Mouse (Mus musculus): ENCODE measurements around the gene Bmpr1b. TPM values are rescaled to one million over a fixed set of nuclear protein-coding genes. Genes with fewer than 3 reads are reported as not detected.

Bmpr1b gene
- polyA plus RNA-seq, 1 experiment: 0.34 TPM

GRCm38 (mm10) chr3:141896870-141897554 is 272.2 kb downstream of the Bmpr1b start:
- no peaks in the 10 kb centered on the region for H3K36me3 ChIP-seq (ENCODE audit: control insufficient read depth, insufficient read depth)

DNA sequence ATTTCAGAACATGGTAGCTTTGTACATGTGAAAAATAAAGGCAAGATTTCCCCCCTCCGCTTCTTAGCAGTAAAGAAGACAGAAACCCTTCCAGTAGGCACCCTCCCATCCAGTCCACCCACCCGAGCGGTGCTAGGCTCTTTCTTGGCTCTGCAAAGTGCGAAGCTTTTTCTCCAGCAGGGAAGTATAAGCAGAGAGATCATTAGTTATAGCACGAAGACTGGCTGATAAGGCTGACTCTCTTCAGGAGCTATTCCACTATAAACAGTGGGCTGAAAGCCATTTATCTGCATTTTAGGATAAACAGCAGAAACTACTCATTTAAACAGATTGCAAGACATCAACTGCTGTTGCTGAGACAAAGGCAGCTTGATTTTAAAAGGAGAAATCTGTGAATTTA is 274.1 kb downstream of the Bmpr1b start:
- TF ChIP-seq CTCF (IDR thresholded peaks at IDR 0.05; ENCODE audit: control insufficient read depth, insufficient read depth, insufficient read length): no peak
- TF ChIP-seq USF1 (IDR thresholded peaks at IDR 0.05; ENCODE audit: low read depth): no peak
- no peak for TF ChIP-seq MYOG (IDR thresholded peaks at IDR 0.05; ENCODE audit: control insufficient read depth, extremely low read depth, insufficient read length)
- TF ChIP-seq MAX (IDR thresholded peaks at IDR 0.05): no peak
- Histone ChIP-seq H3K4me3 (ENCODE audit: insufficient read depth, poor library complexity, severe bottlenecking) (no peak overlapping the region), H3ac (ENCODE audit: control insufficient read depth, insufficient read length, low read depth) (no peak overlapping the region), H3K36me3 (ENCODE audit: control insufficient read depth, insufficient read depth) (no peaks in the 10 kb centered on the region), H3K79me3 (ENCODE audit: low read depth) (no peaks in the 10 kb centered on the region), H3K27me3 (ENCODE audit: control insufficient read depth, insufficient read depth, insufficient read length) (no peaks in the 10 kb centered on the region), H3K79me2 (ENCODE audit: control insufficient read depth, insufficient read depth) (no peaks in the 10 kb centered on the region)

More at GRCm38 (mm10) chr3:141896870-141897554, 272.2 kb downstream of the Bmpr1b start:
- Histone ChIP-seq H3K4me3 (ENCODE audit: insufficient read depth, poor library complexity, severe bottlenecking) (no peak overlapping the region), H3ac (ENCODE audit: control insufficient read depth, insufficient read length, low read depth) (no peak overlapping the region), H3K79me2 (ENCODE audit: control insufficient read depth, insufficient read depth) (no peaks in the 10 kb centered on the region), H3K79me3 (ENCODE audit: low read depth) (no peaks in the 10 kb centered on the region), H3K27me3 (ENCODE audit: control insufficient read depth, insufficient read depth, insufficient read length) (no peaks in the 10 kb centered on the region)
- no peak for TF ChIP-seq FOSL1 (IDR thresholded peaks at IDR 0.05; ENCODE audit: insufficient read depth, low read length, poor library complexity, severe bottlenecking)
- TF ChIP-seq MYOG (IDR thresholded peaks at IDR 0.05; ENCODE audit: control insufficient read depth, extremely low read depth, insufficient read length): no peak
- no peak for TF ChIP-seq MYOD1 (IDR thresholded peaks at IDR 0.05; ENCODE audit: control insufficient read depth, insufficient read length, low read depth)
- no peak for TF ChIP-seq CEBPB (IDR thresholded peaks at IDR 0.05; ENCODE audit: low read depth)
- no peak for TF ChIP-seq MAX (IDR thresholded peaks at IDR 0.05)
- no peak for TF ChIP-seq USF1 (IDR thresholded peaks at IDR 0.05; ENCODE audit: low read depth)
- no peak for TF ChIP-seq CTCF (IDR thresholded peaks at IDR 0.05; ENCODE audit: control insufficient read depth, insufficient read depth, insufficient read length)

DNA sequence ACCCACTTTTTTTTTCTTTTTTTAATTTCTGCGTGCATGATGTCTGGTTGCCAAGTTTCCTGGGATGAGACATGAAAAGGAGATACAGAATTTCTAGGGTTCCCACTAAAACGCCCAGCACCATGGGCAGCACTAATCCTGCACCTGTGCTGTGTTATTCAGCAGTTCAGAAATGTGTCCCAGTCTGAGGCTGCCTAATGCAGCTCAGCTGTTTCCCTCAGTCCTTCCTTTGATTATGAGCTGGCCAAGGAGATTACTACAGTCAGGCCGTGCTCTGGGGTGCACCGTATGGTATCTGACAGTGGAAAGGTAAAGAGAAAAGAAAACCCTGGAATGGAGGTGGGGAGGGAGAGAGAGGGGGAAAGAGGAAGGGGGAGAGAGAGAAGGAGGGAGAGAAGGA is 278.6 kb downstream of the Bmpr1b start:
- Histone ChIP-seq H3K79me3 (ENCODE audit: low read depth) (no peaks in the 10 kb centered on the region), H3K4me3 (ENCODE audit: insufficient read depth, poor library complexity, severe bottlenecking) (no peak overlapping the region), H3K27me3 (ENCODE audit: control insufficient read depth, insufficient read depth, insufficient read length) (no peaks in the 10 kb centered on the region), H3ac (ENCODE audit: control insufficient read depth, insufficient read length, low read depth) (no peak overlapping the region), H3K79me2 (ENCODE audit: control insufficient read depth, insufficient read depth) (no peaks in the 10 kb centered on the region), H3K36me3 (ENCODE audit: control insufficient read depth, insufficient read depth) (no peaks in the 10 kb centered on the region)
- no peak for TF ChIP-seq FOSL1 (IDR thresholded peaks at IDR 0.05; ENCODE audit: insufficient read depth, low read length, poor library complexity, severe bottlenecking)
- TF ChIP-seq MYOD1 (IDR thresholded peaks at IDR 0.05; ENCODE audit: control insufficient read depth, insufficient read length, low read depth): no peak
- TF ChIP-seq MAX (IDR thresholded peaks at IDR 0.05): no peak
- TF ChIP-seq CEBPB (IDR thresholded peaks at IDR 0.05; ENCODE audit: low read depth): no peak
- no peak for TF ChIP-seq MYOG (IDR thresholded peaks at IDR 0.05; ENCODE audit: control insufficient read depth, extremely low read depth, insufficient read length)
- no peak for TF ChIP-seq USF1 (IDR thresholded peaks at IDR 0.05; ENCODE audit: low read depth)
- no peak for TF ChIP-seq CTCF (IDR thresholded peaks at IDR 0.05; ENCODE audit: control insufficient read depth, insufficient read depth, insufficient read length)

DNA sequence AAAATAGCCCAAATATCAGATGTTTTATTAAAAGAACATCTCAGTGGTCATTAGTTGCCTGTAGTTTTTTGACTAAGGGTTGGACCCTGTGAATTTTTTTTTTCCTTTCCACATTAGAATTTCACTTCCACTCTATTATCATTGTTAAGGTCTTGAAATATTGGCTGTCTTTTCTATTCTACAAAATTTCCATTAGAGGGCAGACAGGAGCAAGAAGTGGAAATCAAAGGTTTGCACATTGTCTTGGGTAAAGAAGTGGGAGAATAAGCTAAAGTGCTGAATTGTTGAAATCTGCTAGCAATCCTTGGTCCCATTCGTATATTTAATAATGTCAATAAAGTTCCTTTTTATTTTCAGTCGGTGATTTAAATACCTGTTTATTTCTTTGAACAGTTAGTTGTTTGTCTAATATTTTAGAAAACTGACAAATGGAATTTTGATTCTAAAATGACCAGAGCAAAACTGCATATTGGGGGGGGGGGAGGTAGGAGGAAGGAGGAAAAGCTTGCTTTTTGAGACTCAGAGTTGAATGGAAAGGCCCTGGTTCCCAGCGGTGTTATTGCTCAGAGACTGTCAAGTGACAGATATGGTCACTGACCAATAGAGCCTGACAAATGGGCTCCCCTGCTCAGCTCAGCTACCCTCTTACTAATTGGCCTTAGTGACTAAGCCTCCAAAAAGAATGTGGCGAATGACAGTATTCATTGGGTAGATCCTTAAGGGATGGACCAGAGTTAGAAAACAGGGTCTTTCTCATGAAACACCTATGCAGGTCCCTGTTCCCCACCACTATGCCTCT is 281.6 kb downstream of the Bmpr1b start:
- Histone ChIP-seq H3K36me3 (ENCODE audit: control insufficient read depth, insufficient read depth) (no peaks in the 10 kb centered on the region), H3K79me3 (ENCODE audit: low read depth) (no peaks in the 10 kb centered on the region), H3K79me2 (ENCODE audit: control insufficient read depth, insufficient read depth) (no peaks in the 10 kb centered on the region), H3K4me3 (ENCODE audit: insufficient read depth, poor library complexity, severe bottlenecking) (no peak overlapping the region), H3K27me3 (ENCODE audit: control insufficient read depth, insufficient read depth, insufficient read length) (no peaks in the 10 kb centered on the region), H3ac (ENCODE audit: control insufficient read depth, insufficient read length, low read depth) (no peak overlapping the region)
- TF ChIP-seq CEBPB (IDR thresholded peaks at IDR 0.05; ENCODE audit: low read depth): no peak
- TF ChIP-seq CTCF (IDR thresholded peaks at IDR 0.05; ENCODE audit: control insufficient read depth, insufficient read depth, insufficient read length): no peak
- no peak for TF ChIP-seq MYOD1 (IDR thresholded peaks at IDR 0.05; ENCODE audit: control insufficient read depth, insufficient read length, low read depth)
- TF ChIP-seq FOSL1 (IDR thresholded peaks at IDR 0.05; ENCODE audit: insufficient read depth, low read length, poor library complexity, severe bottlenecking): no peak
- no peak for TF ChIP-seq MYOG (IDR thresholded peaks at IDR 0.05; ENCODE audit: control insufficient read depth, extremely low read depth, insufficient read length)
- no peak for TF ChIP-seq USF1 (IDR thresholded peaks at IDR 0.05; ENCODE audit: low read depth)
- no peak for TF ChIP-seq MAX (IDR thresholded peaks at IDR 0.05)

- Histone ChIP-seq H3K79me2 (ENCODE audit: control insufficient read depth, insufficient read depth) (no peaks in the 10 kb centered on the region), H3K36me3 (ENCODE audit: control insufficient read depth, insufficient read depth) (no peaks in the 10 kb centered on the region), H3K4me3 (ENCODE audit: insufficient read depth, poor library complexity, severe bottlenecking) (no peak overlapping the region), H3K27me3 (ENCODE audit: control insufficient read depth, insufficient read depth, insufficient read length) (no peaks in the 10 kb centered on the region), H3ac (ENCODE audit: control insufficient read depth, insufficient read length, low read depth) (no peak overlapping the region), H3K79me3 (ENCODE audit: low read depth) (no peaks in the 10 kb centered on the region)
- TF ChIP-seq CEBPB (IDR thresholded peaks at IDR 0.05; ENCODE audit: low read depth): no peak
- no peak for TF ChIP-seq FOSL1 (IDR thresholded peaks at IDR 0.05; ENCODE audit: insufficient read depth, low read length, poor library complexity, severe bottlenecking)
- TF ChIP-seq MYOG (IDR thresholded peaks at IDR 0.05; ENCODE audit: control insufficient read depth, extremely low read depth, insufficient read length): no peak
- no peak for TF ChIP-seq MYOD1 (IDR thresholded peaks at IDR 0.05; ENCODE audit: control insufficient read depth, insufficient read length, low read depth)
- no peak for TF ChIP-seq MAX (IDR thresholded peaks at IDR 0.05)
- TF ChIP-seq CTCF (IDR thresholded peaks at IDR 0.05; ENCODE audit: control insufficient read depth, insufficient read depth, insufficient read length): no peak
- no peak for TF ChIP-seq USF1 (IDR thresholded peaks at IDR 0.05; ENCODE audit: low read depth)
Measured at GRCm38 (mm10) chr3:141884190-141884589, 285.0 kb downstream of the Bmpr1b start.

Measured in C2C12 (cell line).